Mouse (Mus musculus) frontal cortex, postnatal 36 days (tissue): ENCODE results near the gene Pars2.

Experiments used
- DNase-seq, 2 experiments: peaks; one replicate each; pipeline ENCODE4 v3.0.0; 2022; ENCODE audit warnings: low spot score in 2 of 2

The Pars2 gene

DNA sequence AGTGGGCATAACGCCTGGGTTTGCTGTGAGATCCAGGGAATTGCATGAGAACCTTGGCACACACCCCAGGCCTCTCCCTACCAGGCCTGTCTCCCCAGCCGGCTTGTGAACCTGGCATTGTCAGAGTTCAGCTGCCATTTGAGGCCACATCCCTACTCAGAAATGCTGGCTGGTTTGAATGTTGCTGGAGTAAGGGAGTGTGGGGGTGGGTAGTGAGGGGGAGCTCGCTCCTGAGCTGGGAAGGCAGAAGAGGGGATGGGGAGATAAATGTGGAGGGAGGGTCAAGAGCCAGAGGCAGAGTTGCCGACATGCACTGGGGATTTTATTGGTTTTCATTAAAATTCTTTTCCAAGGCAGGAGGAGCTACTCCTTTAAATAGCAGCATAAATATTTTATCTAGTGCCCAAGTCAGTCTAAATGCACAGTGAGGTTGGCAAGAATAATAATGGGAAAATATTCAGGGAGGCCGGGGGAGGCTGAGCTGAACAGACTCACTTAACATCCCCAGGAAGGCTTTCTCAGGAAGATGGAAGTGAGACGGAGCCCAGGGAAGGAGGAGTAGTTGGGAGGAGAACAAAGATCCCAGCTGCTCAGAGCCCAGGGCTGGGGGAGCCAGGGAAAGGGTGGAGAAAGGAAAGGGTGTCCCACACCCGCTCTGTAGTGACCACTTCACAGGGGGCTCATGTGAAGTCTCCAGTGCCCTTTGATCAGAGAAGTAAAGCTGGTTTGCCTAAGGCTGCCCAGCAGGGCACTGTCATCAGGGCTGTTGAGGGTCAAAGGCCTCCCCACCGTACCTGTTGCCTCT lies 17.4 kb upstream of the Pars2 start:
- peak in 1 of 2 experiments; percentile 36 for DNase-seq

DNA sequence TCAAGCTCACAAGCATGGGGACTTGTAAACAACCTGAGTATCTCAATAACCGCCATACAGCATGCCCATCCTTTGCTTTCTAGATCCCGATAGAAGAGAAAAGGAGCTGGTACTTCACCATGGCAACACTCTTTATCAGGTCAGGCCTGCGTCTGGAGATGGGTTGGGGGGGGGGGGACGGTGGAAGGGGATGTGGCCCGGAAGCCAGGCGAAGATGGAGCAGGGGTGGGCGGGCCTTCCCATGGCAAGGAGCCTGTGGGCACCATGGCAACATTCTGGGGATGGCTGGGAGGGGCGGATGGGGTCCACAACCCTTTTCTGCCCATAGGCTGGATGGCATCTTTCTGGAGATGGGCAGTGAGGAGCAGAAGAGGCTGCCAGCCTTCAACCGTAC lies 16.8 kb upstream of the Pars2 start:
- no peak for DNase-seq

GRCm38 (mm10) chr4:106643483-106644217 lies 7.2 kb upstream of the Pars2 start:
- DNase-seq, result no peak

GRCm38 (mm10) chr4:106644218-106644610 lies 6.7 kb upstream of the Pars2 start:
- no peak for DNase-seq

DNA sequence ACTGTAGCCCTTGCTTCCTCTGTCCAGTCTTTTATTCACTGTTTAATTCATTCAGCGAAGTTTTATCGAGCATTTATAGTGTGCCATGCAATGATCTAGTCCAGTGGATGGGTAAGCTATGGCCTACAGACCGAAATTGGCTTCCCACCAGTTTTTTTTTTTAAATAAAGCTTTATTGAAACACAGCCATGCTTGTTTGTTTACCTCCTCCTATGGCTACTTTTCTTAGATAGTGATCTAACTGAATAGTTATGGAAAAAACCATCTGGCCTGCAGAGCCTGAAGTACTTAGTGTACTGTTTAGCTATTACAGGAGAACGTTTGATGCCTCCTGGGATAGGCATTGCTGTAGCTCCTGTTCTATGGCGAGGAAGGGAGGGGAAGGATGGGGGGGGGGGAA lies 5.1 kb upstream of the Pars2 start:
- DNase-seq, result no peak

GRCm38 (mm10) chr4:106647137-106647536 lies 3.7 kb upstream of the Pars2 start:
- DNase-seq, result no peak

DNA sequence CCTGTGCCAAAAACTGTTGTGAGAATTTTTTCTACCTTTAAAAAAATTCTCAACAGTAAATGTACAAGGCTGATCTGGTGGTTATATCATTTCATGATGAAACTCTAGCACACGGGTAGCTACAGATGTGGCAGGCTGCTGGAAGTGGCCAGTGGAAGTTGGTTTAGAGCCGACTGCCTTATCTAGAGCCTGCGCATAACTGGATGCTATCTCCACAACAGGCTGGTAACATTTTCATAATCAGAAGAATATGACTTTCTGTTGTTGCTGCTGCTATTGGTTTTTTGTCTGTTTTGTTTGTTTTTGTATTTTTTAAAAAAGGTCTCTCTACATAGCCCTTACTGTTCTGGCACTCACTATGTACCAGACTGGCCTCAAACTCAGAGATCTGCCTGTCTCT lies 1.7 kb downstream of the Pars2 start:
- DNase-seq, result no peak

DNA sequence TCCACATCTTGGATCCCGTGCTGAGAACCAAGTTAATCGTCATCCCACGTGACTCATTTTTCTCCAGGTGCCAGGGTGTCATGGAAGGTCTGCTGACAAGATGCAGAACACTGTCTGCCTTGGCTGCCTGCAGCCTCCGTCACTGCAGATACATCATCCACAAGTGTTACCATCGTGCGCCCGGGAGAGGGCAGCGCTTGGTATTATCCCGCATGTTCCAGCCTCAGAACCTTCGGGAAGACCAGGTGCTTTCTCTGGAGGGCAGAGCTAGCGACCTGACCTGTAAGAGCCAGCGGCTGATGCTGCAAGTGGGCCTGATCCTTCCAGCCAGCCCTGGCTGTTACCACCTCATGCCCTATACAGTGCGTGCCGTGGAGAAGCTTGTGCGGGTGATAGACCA lies 2.2 kb downstream of the Pars2 start:
- no peak for DNase-seq

- DNase-seq, result no peak
These were observed 4.8 kb downstream of the Pars2 start for GRCm38 (mm10) chr4:106655681-106656080.

DNA sequence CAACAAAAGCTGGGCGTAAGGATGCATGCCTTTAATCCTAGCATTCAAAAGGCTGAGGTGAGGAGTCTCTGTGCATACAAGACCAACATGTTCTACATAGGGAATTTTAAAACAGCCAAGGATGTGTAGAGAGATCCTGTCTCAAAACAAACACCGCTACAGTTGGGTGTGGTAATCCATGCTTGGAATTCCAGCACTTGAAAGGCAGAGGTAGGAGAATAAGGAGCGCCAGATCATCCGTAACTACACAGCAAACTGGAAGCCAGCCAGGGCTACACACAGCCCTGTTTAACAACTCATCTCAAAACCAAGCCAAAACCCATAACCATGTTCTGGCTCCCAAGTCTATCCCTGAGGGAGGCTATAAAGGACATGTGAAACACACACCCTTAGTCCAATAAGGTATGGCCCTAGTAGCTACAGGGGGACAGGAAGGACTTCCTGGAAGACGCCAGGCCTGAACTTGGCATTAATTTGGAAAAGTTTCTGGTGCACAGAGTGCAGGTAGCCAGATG lies 13.1 kb downstream of the Pars2 start:
- DNase-seq, result no peak

GRCm38 (mm10) chr4:106664697-106665096 lies 13.8 kb downstream of the Pars2 start:
- DNase-seq, result no peak

- DNase-seq, result no peak
These were observed 14.4 kb downstream of the Pars2 start for GRCm38 (mm10) chr4:106665269-106665668.

DNA sequence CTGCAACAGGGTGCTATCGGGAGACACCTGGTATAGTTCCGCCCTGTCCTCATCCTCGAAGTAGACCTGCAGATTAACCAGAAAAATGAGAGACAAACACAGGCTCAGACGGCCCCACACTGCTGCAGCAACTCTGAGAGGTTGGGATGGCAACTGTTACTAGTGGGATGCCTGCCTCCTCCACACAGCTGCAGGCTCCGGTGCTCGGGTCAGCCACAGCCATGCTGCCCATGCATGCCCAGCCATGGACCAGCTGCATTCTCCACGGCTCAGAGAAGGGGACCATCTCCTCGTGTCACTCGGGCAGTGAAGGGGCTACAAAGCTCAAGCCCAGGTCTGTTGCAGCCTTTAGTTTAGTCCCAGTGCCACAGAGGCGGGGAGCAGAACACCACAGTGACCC lies 14.8 kb downstream of the Pars2 start:
- DNase-seq, result no peak

DNA sequence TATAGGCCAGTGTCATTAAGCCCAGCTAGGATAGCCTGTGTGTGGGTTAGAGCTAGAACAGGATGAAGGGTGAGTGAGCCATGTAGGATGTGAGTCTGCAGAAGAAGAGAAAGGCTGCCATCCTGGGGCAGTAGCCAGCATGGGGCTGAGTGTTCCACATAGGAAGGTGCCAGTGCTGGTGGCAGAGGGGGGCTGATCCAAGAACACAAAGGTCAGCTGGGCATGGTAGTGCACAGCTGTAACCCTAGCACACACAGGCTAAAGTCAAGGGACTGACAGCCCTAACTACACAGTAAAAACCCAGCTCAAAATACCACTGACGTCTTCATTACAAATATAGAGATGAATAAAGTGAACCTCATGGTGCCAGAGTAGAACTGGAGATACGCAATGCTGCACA lies 15.7 kb downstream of the Pars2 start:
- no peak for DNase-seq

DNA sequence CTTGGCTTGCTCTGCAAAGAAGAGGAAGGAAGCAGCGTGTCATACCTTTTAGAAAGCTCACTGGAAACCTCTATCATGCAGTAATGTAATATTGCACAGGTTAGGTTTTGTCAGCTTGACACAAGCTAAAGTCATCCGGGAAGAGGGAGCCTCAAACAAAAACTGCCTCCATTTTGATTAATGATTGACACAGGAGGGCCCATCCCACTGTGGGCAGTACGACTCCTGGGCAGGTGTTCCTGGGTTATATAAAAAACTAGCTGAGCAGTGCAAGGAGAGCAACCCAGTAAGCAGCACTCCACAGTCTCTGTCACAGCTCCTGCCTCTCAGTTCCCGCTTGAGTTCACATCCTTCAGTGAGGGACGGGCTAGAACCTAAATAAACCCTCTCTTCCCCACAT lies 25.9 kb downstream of the Pars2 start:
- DNase-seq, result no peak

DNA sequence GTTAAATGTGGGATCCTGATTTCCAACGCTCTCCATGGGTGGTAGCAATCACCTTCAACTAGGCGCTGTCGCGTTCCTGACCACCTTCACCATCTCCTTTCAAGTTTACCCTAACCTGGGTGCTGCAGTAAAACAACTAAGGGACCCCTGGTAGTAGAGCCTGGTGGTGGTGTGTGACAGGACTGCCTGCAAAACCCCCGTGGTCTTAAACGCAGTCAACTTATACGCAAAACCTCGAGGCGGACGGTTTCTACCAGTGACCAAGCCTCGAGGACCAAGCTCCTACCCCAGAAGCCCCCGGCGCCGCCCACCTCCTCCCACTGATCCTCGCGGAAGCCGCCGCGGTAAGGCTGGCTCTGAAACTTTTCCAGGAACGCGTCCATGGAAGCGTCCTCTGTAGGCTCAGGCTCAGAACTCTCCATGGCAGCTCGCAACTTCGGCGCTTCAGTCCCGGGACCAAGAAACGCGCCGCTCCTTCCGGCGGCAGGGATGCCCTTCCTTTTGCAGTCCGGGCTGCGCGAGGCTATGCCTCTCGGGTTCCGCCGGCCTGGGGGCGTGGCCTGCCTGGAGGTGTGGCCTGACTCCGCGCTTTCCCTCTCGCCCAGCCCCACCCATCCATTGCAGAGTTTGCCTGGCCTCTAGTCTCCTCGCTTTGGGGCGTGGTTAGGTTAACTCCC lies 27.7 kb downstream of the Pars2 start, which contains the start of gene Ttc4:
Gene Ttc4 (minus strand): TSS at position 503 of the 677 bp plus-strand sequence.
- peak; percentile 76 to 83 for DNase-seq

DNA sequence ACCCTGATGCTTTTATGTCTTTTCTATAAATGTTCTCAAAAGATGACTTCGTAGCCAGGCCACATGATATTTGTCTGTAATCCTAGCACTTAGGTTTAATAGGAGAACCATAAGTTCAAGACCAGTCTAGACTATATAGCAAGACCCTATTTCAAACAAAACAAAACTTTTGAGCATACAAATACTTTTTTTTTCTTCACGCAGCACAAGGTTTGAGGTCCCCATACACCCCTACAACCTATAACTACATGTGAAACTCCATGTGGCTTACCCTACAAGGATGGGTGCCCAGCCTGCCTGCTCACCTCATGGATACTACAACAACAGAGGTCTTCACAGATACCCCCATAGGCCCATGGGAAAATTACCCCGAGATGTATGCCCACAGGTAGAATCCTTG lies 28.3 kb downstream of the Pars2 start:
- DNase-seq, result no peak

DNA sequence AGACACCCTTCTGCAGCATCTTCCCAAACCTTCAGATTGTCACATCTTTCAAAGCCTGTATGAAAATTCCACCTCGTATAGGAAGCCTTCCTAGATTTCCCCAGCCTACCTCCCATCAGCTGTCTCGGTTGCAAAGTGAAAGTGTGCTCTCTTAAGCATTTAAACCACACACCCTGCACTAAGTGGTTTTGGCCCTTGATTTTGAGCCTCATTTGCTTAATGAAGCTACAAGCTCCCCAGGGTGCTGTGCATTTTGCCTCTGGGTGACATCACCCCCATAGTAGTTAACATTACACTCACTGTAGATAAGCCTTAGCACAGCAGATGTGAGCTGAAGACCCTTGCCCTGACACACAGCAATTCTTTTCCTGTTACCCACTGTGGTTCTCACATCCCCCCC lies 30.1 kb downstream of the Pars2 start:
- no peak for DNase-seq

GRCm38 (mm10) chr4:106688636-106689296 lies 37.9 kb downstream of the Pars2 start:
- DNase-seq, result no peak

- DNase-seq, result no peak
These were observed 43.1 kb downstream of the Pars2 start for GRCm38 (mm10) chr4:106693841-106694430.

- DNase-seq, result peak; percentile 21 to 45
These were observed 49.1 kb downstream of the Pars2 start for GRCm38 (mm10) chr4:106699989-106700388.
